Mouse (Mus musculus): ENCODE measurements around the gene Ankra2. TPM values are rescaled to one million over a fixed set of nuclear protein-coding genes. Genes with fewer than 3 reads are reported as not detected.

Ankra2 gene
- total and polyA plus RNA-seq, 2 experiments from 2014 or later = 81.6 to 110 TPM

DNA sequence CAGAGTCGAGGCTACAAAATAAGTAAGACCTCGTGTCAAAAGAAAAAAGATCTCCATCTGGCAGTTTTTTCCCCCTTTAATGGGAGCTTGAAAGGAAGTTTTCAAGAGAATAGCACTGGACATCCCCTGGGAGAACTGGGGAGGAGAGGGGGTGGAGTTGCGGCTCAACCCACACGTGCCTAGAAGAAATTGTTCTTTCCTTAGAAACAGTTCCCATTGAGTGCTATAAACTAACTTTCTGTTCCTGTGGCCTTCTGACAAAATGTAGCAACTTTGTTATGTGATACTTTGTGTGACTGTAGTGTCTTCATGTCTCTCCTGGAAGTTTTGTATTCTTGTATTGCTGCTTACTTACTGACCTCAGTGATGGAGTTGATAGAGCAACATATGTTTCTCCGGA, 1.2 kb downstream of the Ankra2 start:
- Histone ChIP-seq H3K4me3 (ENCODE audit: low read depth, low read length) (peak overlapping the region; percentile 74), H3K27me3 (ENCODE audit: insufficient read depth, low read length) (no peaks in the 10 kb centered on the region), H3K9me3 (ENCODE audit: low read length) (no peaks in the 10 kb centered on the region), H3K27ac (ENCODE audit: low read depth, low read length) (no peak overlapping the region), H3K36me3 (ENCODE audit: insufficient read depth) (peaks cover 15% of the 10 kb centered on the region), H3K4me1 (ENCODE audit: insufficient read depth) (peaks cover 18% of the 10 kb centered on the region), H3K4me2 (ENCODE audit: low read depth) (peak overlapping the region; percentile 53), H3K9ac (peak overlapping the region; percentile 91; the same call in 1 of the 2 replicates)
- WGBS = 22% methylated on average over 5 of the region's 5 CpGs
- TF ChIP-seq CTCF (IDR thresholded peaks at IDR 0.05; ENCODE audit: low read depth) = no peak
- ATAC-seq (no peak), DNase-seq (no peak)

GRCm38 (mm10) chr13:98274023-98274422, 11.1 kb downstream of the Ankra2 start:
- Histone ChIP-seq H3K4me3 (ENCODE audit: low read depth, low read length) (no peak overlapping the region), H3K27ac (ENCODE audit: low read depth, low read length) (no peak overlapping the region), H3K27me3 (ENCODE audit: insufficient read depth, low read length) (no peaks in the 10 kb centered on the region), H3K9ac (no peak overlapping the region), H3K4me2 (ENCODE audit: low read depth) (no peak overlapping the region), H3K36me3 (ENCODE audit: insufficient read depth) (peaks cover 50% of the 10 kb centered on the region), H3K9me3 (ENCODE audit: low read length) (no peaks in the 10 kb centered on the region), H3K4me1 (ENCODE audit: insufficient read depth) (no peaks in the 10 kb centered on the region)
- ATAC-seq = no peak
- 95% methylated on average over 9 of the region's 9 CpGs for WGBS
- TF ChIP-seq CTCF (IDR thresholded peaks at IDR 0.05; ENCODE audit: low read depth) = no peak
- DNase-seq = no peak

GRCm38 (mm10) chr13:98275646-98276045, 12.8 kb downstream of the Ankra2 start:
- WGBS = 87% methylated on average over 4 of the region's 4 CpGs
- Histone ChIP-seq H3K4me1 (ENCODE audit: insufficient read depth) (no peaks in the 10 kb centered on the region), H3K9me3 (ENCODE audit: low read length) (no peaks in the 10 kb centered on the region), H3K27me3 (ENCODE audit: insufficient read depth, low read length) (no peaks in the 10 kb centered on the region), H3K4me3 (ENCODE audit: low read depth, low read length) (no peak overlapping the region), H3K4me2 (ENCODE audit: low read depth) (no peak overlapping the region), H3K9ac (no peak overlapping the region), H3K27ac (ENCODE audit: low read depth, low read length) (no peak overlapping the region), H3K36me3 (ENCODE audit: insufficient read depth) (peaks cover 43% of the 10 kb centered on the region)
- no peak for DNase-seq
- no peak for ATAC-seq
- no peak for TF ChIP-seq CTCF (IDR thresholded peaks at IDR 0.05; ENCODE audit: low read depth)

- no peaks in the 10 kb centered on the region for H3K9me3 ChIP-seq (ENCODE audit: low read length)
- no peak overlapping the region for H3K4me3 ChIP-seq (ENCODE audit: low read depth, low read length)
- no peaks in the 10 kb centered on the region for H3K4me1 ChIP-seq (ENCODE audit: insufficient read depth)
- no peak overlapping the region for H3K9ac ChIP-seq
- 90% methylated on average over 7 of the region's 7 CpGs for WGBS
- peaks cover 39% of the 10 kb centered on the region for H3K36me3 ChIP-seq (ENCODE audit: insufficient read depth)
- no peak for ATAC-seq
- TF ChIP-seq CTCF (IDR thresholded peaks at IDR 0.05; ENCODE audit: low read depth) = no peak
- H3K4me2 ChIP-seq (ENCODE audit: low read depth) = no peak overlapping the region
- DNase-seq = no peak
- H3K27ac ChIP-seq (ENCODE audit: low read depth, low read length) = no peak overlapping the region
- no peaks in the 10 kb centered on the region for H3K27me3 ChIP-seq (ENCODE audit: insufficient read depth, low read length)
These were observed 13.4 kb downstream of the Ankra2 start for GRCm38 (mm10) chr13:98276253-98276652.

GRCm38 (mm10) chr13:98277501-98277900, 14.6 kb downstream of the Ankra2 start:
- no peak overlapping the region for H3K4me2 ChIP-seq (ENCODE audit: low read depth)
- 89% methylated on average over 2 of the region's 2 CpGs for WGBS
- H3K4me3 ChIP-seq (ENCODE audit: low read depth, low read length) = no peak overlapping the region

DNA sequence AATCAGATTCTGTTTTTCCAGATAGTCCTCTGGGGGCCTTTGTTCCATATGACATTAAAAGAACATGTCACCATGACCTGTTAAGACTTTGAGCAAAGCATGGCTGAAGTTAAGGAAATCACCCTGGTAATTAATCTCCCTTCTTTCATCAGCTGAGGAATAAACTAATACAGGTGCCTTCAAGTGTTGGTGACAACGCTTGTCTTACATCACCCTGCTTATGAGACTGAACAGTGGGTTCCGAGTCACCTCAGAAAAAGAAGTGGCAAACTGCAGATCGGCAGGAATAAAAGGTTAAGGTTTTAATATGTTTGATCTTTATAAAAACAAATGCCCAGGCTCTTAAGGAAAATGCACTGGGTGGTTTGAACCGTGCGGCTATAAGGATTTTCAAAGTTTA, 16.8 kb downstream of the Ankra2 start, which contains the start of gene Gm21976:
Gene Gm21976 (plus strand): TSS at position 202 of the 400 bp plus-strand sequence.
- peaks cover 10% of the 10 kb centered on the region; the same call in 1 of the 2 replicates for H3K36me3 ChIP-seq (ENCODE audit: insufficient read depth)
- DNase-seq (no peak), ATAC-seq (no peak)
- H3K27ac ChIP-seq (ENCODE audit: low read depth, low read length) = no peak within 1 kb of the TSS
- 86% methylated on average over 5 of the region's 5 CpGs for WGBS
- no peaks in the 10 kb centered on the region for H3K27me3 ChIP-seq (ENCODE audit: insufficient read depth, low read length)
- no peak for TF ChIP-seq CTCF (IDR thresholded peaks at IDR 0.05; ENCODE audit: low read depth)
- H3K9me3 ChIP-seq (ENCODE audit: low read length) = no peaks in the 10 kb centered on the region
- no peak within 1 kb of the TSS for H3K9ac ChIP-seq
- no peak within 1 kb of the TSS for H3K4me2 ChIP-seq (ENCODE audit: low read depth)
- H3K4me3 ChIP-seq (ENCODE audit: low read depth, low read length) = no peak within 1 kb of the TSS
- H3K4me1 ChIP-seq (ENCODE audit: insufficient read depth) = no peaks in the 10 kb centered on the region

More at GRCm38 (mm10) chr13:98277501-98277900, 14.6 kb downstream of the Ankra2 start:
- Histone ChIP-seq H3K9ac (no peak overlapping the region), H3K27ac (ENCODE audit: low read depth, low read length) (no peak overlapping the region), H3K9me3 (ENCODE audit: low read length) (no peaks in the 10 kb centered on the region), H3K36me3 (ENCODE audit: insufficient read depth) (peaks cover 28% of the 10 kb centered on the region), H3K4me1 (ENCODE audit: insufficient read depth) (no peaks in the 10 kb centered on the region), H3K27me3 (ENCODE audit: insufficient read depth, low read length) (no peaks in the 10 kb centered on the region)
- no peak for TF ChIP-seq CTCF (IDR thresholded peaks at IDR 0.05; ENCODE audit: low read depth)
- no peak for DNase-seq
- no peak for ATAC-seq

DNA sequence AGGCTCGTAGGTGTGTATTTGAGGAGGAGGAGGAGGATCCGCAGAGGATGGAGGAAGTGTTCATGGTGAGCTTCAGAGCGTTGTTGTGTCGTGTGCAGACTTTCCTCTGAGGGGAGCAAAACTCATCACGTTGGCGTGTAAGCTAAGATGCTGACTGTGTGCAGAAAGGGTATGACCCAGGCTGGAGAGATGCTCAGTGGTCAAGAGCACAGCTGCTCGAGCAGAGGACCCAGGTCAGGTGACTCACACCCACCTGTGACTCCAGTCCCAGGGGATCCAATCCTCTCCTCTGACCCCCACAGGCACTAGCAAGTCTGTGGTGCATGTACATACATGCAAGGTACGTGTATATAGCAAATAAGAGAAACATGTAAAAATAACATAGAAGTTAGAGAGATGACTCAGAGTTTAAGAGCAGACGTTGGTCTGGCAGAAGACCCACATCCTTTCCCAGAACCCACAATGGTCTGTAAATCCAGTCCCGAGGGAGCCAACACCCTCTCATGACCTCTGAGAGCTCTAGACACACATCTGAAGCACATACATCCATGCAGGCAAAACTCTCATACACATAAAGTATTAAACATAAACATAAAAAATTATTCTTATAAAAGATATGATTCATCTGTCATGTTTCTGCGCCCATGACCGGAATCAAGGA, 18.2 kb downstream of the Ankra2 start:
- DNase-seq = no peak
- Histone ChIP-seq H3K4me1 (ENCODE audit: insufficient read depth) (no peaks in the 10 kb centered on the region), H3K9ac (no peak overlapping the region), H3K4me3 (ENCODE audit: low read depth, low read length) (no peak overlapping the region), H3K4me2 (ENCODE audit: low read depth) (no peak overlapping the region), H3K9me3 (ENCODE audit: low read length) (no peaks in the 10 kb centered on the region), H3K36me3 (ENCODE audit: insufficient read depth) (no peaks in the 10 kb centered on the region), H3K27ac (ENCODE audit: low read depth, low read length) (no peak overlapping the region), H3K27me3 (ENCODE audit: insufficient read depth, low read length) (no peaks in the 10 kb centered on the region)
- no peak for TF ChIP-seq CTCF (IDR thresholded peaks at IDR 0.05; ENCODE audit: low read depth)
- no peak for ATAC-seq
- 80% methylated on average over 12 of the region's 12 CpGs for WGBS
